Mouse (Mus musculus) lung, postnatal 10 days (tissue): ENCODE data around the gene Suco.

Experiments used
- DNase-seq: peaks from one replicate; pipeline ENCODE4 v3.0.0; 2021

Gene Suco

GRCm38 (mm10) chr1:161781594-161781993, 94.9 kb downstream of the Suco start:
- no peak for DNase-seq

GRCm38 (mm10) chr1:161779057-161779456, 97.4 kb downstream of the Suco start:
- no peak for DNase-seq

- DNase-seq, result no peak
Observed at GRCm38 (mm10) chr1:161775151-161775550, 101.3 kb downstream of the Suco start.

GRCm38 (mm10) chr1:161771293-161771692, 105.2 kb downstream of the Suco start:
- no peak for DNase-seq

- no peak for DNase-seq
Observed at GRCm38 (mm10) chr1:161769329-161769728, 107.2 kb downstream of the Suco start.

GRCm38 (mm10) chr1:161767101-161767524, 109.4 kb downstream of the Suco start:
- no peak for DNase-seq

GRCm38 (mm10) chr1:161766656-161767055, 109.8 kb downstream of the Suco start:
- DNase-seq, result peak; percentile 59
